Mouse (Mus musculus) lung, adult 2 months (tissue): ENCODE results near the gene Cpox.

ENCODE experiments used
- CTCF ChIP-seq: fragments of 200-500 bp; IDR thresholded peaks from 2 replicates; pipeline ENCODE4 v1.5.1; 2011; ENCODE audit warnings: mild to moderate bottlenecking, low read length, control low read depth; ENCODE audit not compliant: insufficient read depth
- POLR2A ChIP-seq: fragments of 200-500 bp; IDR thresholded peaks from 2 replicates; pipeline ENCODE4 v1.6.1; 2011; ENCODE audit warnings: low read depth, mild to moderate bottlenecking, control low read depth, low read length, borderline replicate concordance; ENCODE audit errors: extremely low read depth

GRCm38 (mm10) chr16:58694091-58694490, 24.0 kb downstream of the Cpox start:
- TF ChIP-seq CTCF (no peak), POLR2A (no peak)
